Mouse (Mus musculus) ES-Bruce4 (cell line): ENCODE measurements around the gene Cd2bp2. TPM values are rescaled to one million over a fixed set of nuclear protein-coding genes. Genes with fewer than 3 reads are reported as not detected.

Experiments
- H3K27ac ChIP-seq: 2 replicates; pipeline ENCODE4 v1.5.1; 2012; ENCODE audit warnings: low read length, inconsistent platforms; ENCODE audit not compliant: insufficient read depth
- H3K27me3 ChIP-seq: 2 replicates; pipeline ENCODE4 v1.6.1; 2012; ENCODE audit warnings: mild to moderate bottlenecking, low read length, inconsistent platforms; ENCODE audit not compliant: control insufficient read depth, poor library complexity, insufficient read depth, severe bottlenecking
- H3K36me3 ChIP-seq: 2 replicates; pipeline ENCODE4 v1.6.1; 2012; ENCODE audit warnings: inconsistent platforms, mild to moderate bottlenecking, low read length, moderate library complexity; ENCODE audit not compliant: control insufficient read depth, poor library complexity, insufficient read depth, severe bottlenecking
- H3K4me1 ChIP-seq: one replicate; pipeline ENCODE4 v1.8.1; 2011; ENCODE audit warnings: low read length; ENCODE audit not compliant: control insufficient read depth, insufficient read depth
- H3K4me3 ChIP-seq: 2 replicates; pipeline ENCODE4 v1.5.1; 2011; ENCODE audit warnings: low read depth, mild to moderate bottlenecking, low read length
- H3K9ac ChIP-seq: 2 replicates; pipeline ENCODE4 v1.6.1; 2012; ENCODE audit warnings: low read depth, mild to moderate bottlenecking, inconsistent platforms; ENCODE audit not compliant: poor library complexity, severe bottlenecking
- H3K9me3 ChIP-seq: replicated peaks from 2 replicates; pipeline ENCODE4 v1.6.1; 2012; ENCODE audit warnings: mild to moderate bottlenecking, low read length, inconsistent platforms; ENCODE audit not compliant: control insufficient read depth, poor library complexity, insufficient read depth, severe bottlenecking
- CTCF ChIP-seq: IDR thresholded peaks from one replicate; pipeline ENCODE4 v1.8.1; 2011; ENCODE audit warnings: low read depth, low read length
- EP300 ChIP-seq: IDR thresholded peaks from 2 replicates; pipeline ENCODE4 v1.6.1; 2011; ENCODE audit warnings: low read depth, low read length; ENCODE audit not compliant: insufficient read depth
- POLR2A ChIP-seq: IDR thresholded peaks from one replicate; pipeline ENCODE4 v1.8.1; 2011; ENCODE audit warnings: low read length; ENCODE audit not compliant: insufficient read depth
- polyA plus RNA-seq: library from polyadenylated mRNA; stranded (reverse); fragments of >200 nt; gene quantifications from 2 replicates; pipeline ENCODE4 v1.2.4, GENCODE M21; 2011; ENCODE audit warnings: low read depth; ENCODE audit not compliant: missing spikeins, insufficient read depth, insufficient read length

Cd2bp2 gene
- polyA plus RNA-seq, 1 experiment, result 120 TPM

- TF ChIP-seq EP300 (no peak), POLR2A (no peak), CTCF (no peak)
- no peaks in the 10 kb centered on the region for H3K9me3 ChIP-seq
Measured at GRCm38 (mm10) chr7:127233765-127234164, 37.9 kb upstream of the Cd2bp2 start.

GRCm38 (mm10) chr7:127233368-127233749 lies 37.5 kb upstream of the Cd2bp2 start:
- Histone ChIP-seq H3K27me3 (no peaks in the 10 kb centered on the region), H3K4me1 (no peaks in the 10 kb centered on the region), H3K9me3 (no peaks in the 10 kb centered on the region), H3K36me3 (peaks cover 39% of the 10 kb centered on the region), H3K27ac (peak overlapping the region; percentile 88), H3K4me3 (peak overlapping the region; percentile 89), H3K9ac (peak overlapping the region; percentile 95)
- TF ChIP-seq POLR2A, result no peak
- TF ChIP-seq CTCF, result no peak
- TF ChIP-seq EP300, result no peak

More at GRCm38 (mm10) chr7:127233765-127234164, 37.9 kb upstream of the Cd2bp2 start:
- Histone ChIP-seq H3K4me3 (peak overlapping the region; percentile 89), H3K27ac (peak overlapping the region; percentile 88), H3K4me1 (no peaks in the 10 kb centered on the region), H3K27me3 (no peaks in the 10 kb centered on the region), H3K36me3 (peaks cover 39% of the 10 kb centered on the region), H3K9ac (peak overlapping the region; percentile 95)

- Histone ChIP-seq H3K27ac (peak within 1 kb of the TSS; percentile 88), H3K36me3 (peaks cover 36% of the 10 kb centered on the region), H3K9me3 (no peaks in the 10 kb centered on the region), H3K9ac (peak within 1 kb of the TSS; percentile 95), H3K4me1 (no peaks in the 10 kb centered on the region), H3K27me3 (no peaks in the 10 kb centered on the region), H3K4me3 (peak within 1 kb of the TSS; percentile 89)
- TF ChIP-seq POLR2A, result peak; percentile 22
- TF ChIP-seq EP300, result peak; percentile 85
- TF ChIP-seq CTCF, result no peak
Measured at GRCm38 (mm10) chr7:127232622-127233367, 36.9 kb upstream of the Cd2bp2 start, which contains the start of the genes Zfp553 and Sept1. Gene Zfp553, plus strand, starts transcription at chr7:127233061. Gene Sept1, minus strand, starts transcription at chr7:127233130.

- Histone ChIP-seq H3K4me3 (peak overlapping the region; percentile 89), H3K36me3 (peaks cover 29% of the 10 kb centered on the region), H3K9ac (peak overlapping the region; percentile 95), H3K4me1 (no peaks in the 10 kb centered on the region), H3K9me3 (no peaks in the 10 kb centered on the region), H3K27me3 (no peaks in the 10 kb centered on the region), H3K27ac (peak overlapping the region; percentile 88)
- TF ChIP-seq POLR2A (no peak), CTCF (no peak), EP300 (no peak)
Measured at GRCm38 (mm10) chr7:127231826-127232621, 36.2 kb upstream of the Cd2bp2 start.

GRCm38 (mm10) chr7:127231376-127231775 lies 35.5 kb upstream of the Cd2bp2 start:
- H3K9ac ChIP-seq, result peak overlapping the region; percentile 95
- peaks cover 2% of the 10 kb centered on the region for H3K4me1 ChIP-seq
- peak overlapping the region; percentile 89 for H3K4me3 ChIP-seq
- peaks cover 22% of the 10 kb centered on the region for H3K36me3 ChIP-seq
- no peak for TF ChIP-seq CTCF
- 0 out of 2 replicates have a peak, but pooled peaks have one; percentile 23 for TF ChIP-seq EP300
- no peaks in the 10 kb centered on the region for H3K27me3 ChIP-seq
- no peaks in the 10 kb centered on the region for H3K9me3 ChIP-seq
- peak overlapping the region; percentile 88 for H3K27ac ChIP-seq
